ENCODE assay signal across 30 mouse cellular contexts in genomic region chr16:89701741-89702140, GRCm38 (mm10).
"Had no signal": no experiment of that assay in that cellular context is flagged by ENCODE, and none has a peak within 500 bp of the region (broad histone marks: within the 10 kb centered on the region; RNA-seq: fewer than 3 reads in every experiment).

No protein-coding gene starts in this region.

- H3K9me3 ChIP-seq: limb, embryonic 10.5 days; limb, embryonic 12.5 days; limb, embryonic 13.5 days; limb, embryonic 15.5 days; liver, embryonic 12.5 days; liver, embryonic 13.5 days; liver, embryonic 15.5 days; lung, embryonic 15.5 days; midbrain, embryonic 10.5 days; midbrain, embryonic 12.5 days; midbrain, embryonic 15.5 days; neural tube, embryonic 12.5 days; neural tube, embryonic 13.5 days had no signal

- H3K9ac ChIP-seq: limb, embryonic 12.5 days; limb, embryonic 13.5 days; limb, embryonic 15.5 days; liver, embryonic 12.5 days; liver, embryonic 13.5 days; liver, embryonic 14.5 days; liver, embryonic 15.5 days; liver, postnatal 0 days; lung, embryonic 14.5 days; lung, embryonic 15.5 days; midbrain, embryonic 12.5 days; midbrain, embryonic 15.5 days; neural tube, embryonic 12.5 days; neural tube, embryonic 13.5 days had no signal

- DNase-seq: left cerebral cortex, postnatal 4 days; liver; liver, embryonic 13.5 days; liver, postnatal 0 days; lung, adult 18-20 months; lung, adult 2 months; lung, embryonic 14.5 days; lung, postnatal 10 days; lung, postnatal 36 days; lung, postnatal 4 days; midbrain, embryonic 14.5 days had no signal

- ATAC-seq: liver, embryonic 12.5 days; liver, postnatal 0 days; lung, postnatal 0 days; midbrain, embryonic 15.5 days had no signal

- H3K4me3 ChIP-seq: left cerebral cortex, adult 2 months; limb, embryonic 10.5 days; limb, embryonic 12.5 days; limb, embryonic 13.5 days; limb, embryonic 15.5 days; liver, embryonic 12.5 days; liver, embryonic 13.5 days; liver, embryonic 15.5 days; lung, embryonic 15.5 days; midbrain, embryonic 10.5 days; midbrain, embryonic 12.5 days; midbrain, embryonic 15.5 days; myocyte; neural tube, embryonic 12.5 days; neural tube, embryonic 13.5 days had no signal

- H3K27me3 ChIP-seq: limb, embryonic 12.5 days; limb, embryonic 13.5 days; limb, embryonic 15.5 days; liver, embryonic 12.5 days; liver, embryonic 13.5 days; liver, embryonic 15.5 days; lung, embryonic 15.5 days; megakaryocyte, embryonic 14.5 days; midbrain, embryonic 15.5 days; neural tube, embryonic 12.5 days; neural tube, embryonic 13.5 days had no signal

- H3K4me2 ChIP-seq: limb, embryonic 12.5 days; limb, embryonic 13.5 days; limb, embryonic 15.5 days; liver, embryonic 11.5 days; liver, embryonic 12.5 days; liver, embryonic 13.5 days; liver, embryonic 15.5 days; lung, embryonic 14.5 days; lung, embryonic 15.5 days; midbrain, embryonic 12.5 days; midbrain, embryonic 15.5 days; neural tube, embryonic 12.5 days; neural tube, embryonic 13.5 days had no signal

- H3K27ac ChIP-seq: left cerebral cortex, adult 2 months; limb, embryonic 10.5 days; limb, embryonic 12.5 days; limb, embryonic 13.5 days; limb, embryonic 15.5 days; liver, embryonic 12.5 days; liver, embryonic 13.5 days; liver, embryonic 14.5 days; liver, embryonic 15.5 days; lung, embryonic 15.5 days; macrophage; midbrain, embryonic 10.5 days; midbrain, embryonic 12.5 days; midbrain, embryonic 15.5 days; neural tube, embryonic 12.5 days; neural tube, embryonic 13.5 days had no signal

- H3K4me1 ChIP-seq: liver, embryonic 12.5 days; liver, embryonic 13.5 days; liver, embryonic 15.5 days; lung, embryonic 15.5 days; megakaryocyte, embryonic 14.5 days; midbrain, embryonic 15.5 days had no signal

- H3K36me3 ChIP-seq: limb, embryonic 10.5 days; limb, embryonic 12.5 days; limb, embryonic 13.5 days; limb, embryonic 15.5 days; liver, embryonic 12.5 days; liver, embryonic 13.5 days; liver, embryonic 15.5 days; lung, embryonic 15.5 days; midbrain, embryonic 10.5 days; midbrain, embryonic 12.5 days; midbrain, embryonic 15.5 days; neural tube, embryonic 12.5 days; neural tube, embryonic 13.5 days had no signal
